Mouse (Mus musculus) ES-E14 (cell line): Measurements from ENCODE around the gene Tmem232. TPM values are rescaled to one million over a fixed set of nuclear protein-coding genes. Genes with fewer than 3 reads are reported as not detected.
"Not testable (repeated sequence)": the region's sequence is repeated elsewhere in the genome, so short reads cannot be mapped to it uniquely, and the experiment has no call there.

Source experiments
- DNase-seq: peaks from one replicate; pipeline ENCODE4 v3.0.0-alpha.2; 2013; ENCODE audit warnings: low read depth, low spot score
- H3K27ac ChIP-seq: 2 replicates; pipeline ENCODE4 v1.5.1; 2012; ENCODE audit warnings: low read depth, mild to moderate bottlenecking, low read length, moderate library complexity, mixed read lengths; ENCODE audit not compliant: poor library complexity, insufficient read depth, severe bottlenecking
- H3K36me3 ChIP-seq: 2 replicates; pipeline ENCODE4 v1.6.1; 2012; ENCODE audit warnings: mild to moderate bottlenecking, low read length, moderate library complexity, mixed read lengths; ENCODE audit not compliant: control insufficient read depth, poor library complexity, insufficient read depth, severe bottlenecking
- H3K4me1 ChIP-seq, 2 experiments: fragments of 150-350 bp in 1 of 2; sonication (generic) in 1 of 2; 2 replicates each; pipeline ENCODE4 v1.6.1; 2012; ENCODE audit warnings: low read length in 2 of 2, mild to moderate bottlenecking in 1 of 2, mixed read lengths in 1 of 2; ENCODE audit not compliant: control insufficient read depth in 2 of 2, insufficient read depth in 2 of 2, poor library complexity in 1 of 2
- H3K4me3 ChIP-seq, 2 experiments: fragments of 150-350 bp in 1 of 2; sonication (generic) in 1 of 2; 2 replicates each; pipeline ENCODE4 v1.5.1; 2012; ENCODE audit warnings: low read length in 2 of 2, low read depth in 1 of 2, mild to moderate bottlenecking in 1 of 2, mixed read lengths in 1 of 2; ENCODE audit not compliant: insufficient read depth in 1 of 2, poor library complexity in 1 of 2, severe bottlenecking in 1 of 2
- H3K9ac ChIP-seq: 2 replicates; pipeline ENCODE4 v1.6.1; 2012; ENCODE audit warnings: low read depth, mild to moderate bottlenecking, low read length, mixed read lengths; ENCODE audit not compliant: poor library complexity, insufficient read depth, severe bottlenecking
- H3K9me3 ChIP-seq: fragments of 150-350 bp; sonication (generic); 2 replicates; pipeline ENCODE4 v1.6.1; 2012; ENCODE audit warnings: low read depth, mild to moderate bottlenecking, low read length; ENCODE audit not compliant: control insufficient read depth, insufficient read depth
- CHD2 ChIP-seq: IDR thresholded peaks from 2 replicates; pipeline ENCODE4 v1.6.1; 2014; ENCODE audit warnings: mild to moderate bottlenecking, low read depth, low read length, inconsistent platforms
- HCFC1 ChIP-seq: IDR thresholded peaks from 2 replicates; pipeline ENCODE4 v1.6.1; 2012; ENCODE audit warnings: low read length, inconsistent platforms, borderline replicate concordance; ENCODE audit not compliant: insufficient read depth
- MAFK ChIP-seq: IDR thresholded peaks from 2 replicates; pipeline ENCODE4 v1.6.1; 2014; ENCODE audit warnings: mild to moderate bottlenecking, low read depth, low read length, inconsistent platforms; ENCODE audit not compliant: insufficient read depth
- ZC3H11A ChIP-seq: IDR thresholded peaks from 2 replicates; pipeline ENCODE4 v1.6.1; 2012; ENCODE audit warnings: low read depth, mild to moderate bottlenecking, inconsistent platforms, low read length, borderline replicate concordance
- ZNF384 ChIP-seq: IDR thresholded peaks from 2 replicates; pipeline ENCODE4 v1.6.1; 2012; ENCODE audit warnings: low read depth, low read length, inconsistent platforms
- in situ Hi-C, 2 experiments: fragments of 600-800 bp; cut with MboI; formaldehyde crosslinking; loops; one replicate each; pipeline ENCODE4 v1.15.1; 2025; ENCODE audit warnings: low sequenced_read_pairs in 2 of 2, inconsistent platforms in 1 of 2; ENCODE audit not compliant: unreplicated experiment in 2 of 2
- total RNA-seq: library from RNA; depleted of rRNA; stranded (reverse); fragments of 300-350 nt; gene quantifications from 2 replicates; pipeline ENCODE4 v1.2.3, GENCODE M21; 2012

Gene Tmem232
- total RNA-seq, 1 experiment: 0.09 TPM

DNA sequence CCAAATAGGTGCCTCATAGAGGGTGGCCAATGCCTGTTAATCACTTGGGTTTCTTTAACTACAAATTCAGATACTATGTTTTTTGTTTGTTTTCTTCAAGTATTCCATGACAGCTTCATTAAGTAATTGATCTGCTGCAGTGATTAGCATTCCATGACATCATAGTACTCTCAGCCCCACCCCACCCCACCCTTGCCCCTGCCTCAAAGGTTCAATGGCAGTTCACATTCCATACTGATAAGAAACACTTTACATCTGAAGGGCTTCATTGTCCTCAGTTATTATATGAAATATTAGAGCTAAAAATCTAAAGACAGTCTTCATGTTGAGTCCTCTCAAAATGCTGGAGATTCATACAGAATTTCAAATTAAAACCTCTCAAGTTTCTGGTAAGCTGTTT, 89.8 kb downstream of the Tmem232 start:
- H3K36me3 ChIP-seq: no peaks in the 10 kb centered on the region
- H3K9ac ChIP-seq: no peak overlapping the region
- DNase-seq: no peak
- H3K4me1 ChIP-seq: no peaks in the 10 kb centered on the region
- H3K27ac ChIP-seq: no peak overlapping the region
- in situ Hi-C loops: no loop called here
- no peak for TF ChIP-seq ZNF384
- TF ChIP-seq CHD2: no peak
- TF ChIP-seq HCFC1: no peak
- no peak for TF ChIP-seq MAFK
- TF ChIP-seq ZC3H11A: no peak
- no peak overlapping the region for H3K4me3 ChIP-seq
- no peaks in the 10 kb centered on the region for H3K9me3 ChIP-seq

DNA sequence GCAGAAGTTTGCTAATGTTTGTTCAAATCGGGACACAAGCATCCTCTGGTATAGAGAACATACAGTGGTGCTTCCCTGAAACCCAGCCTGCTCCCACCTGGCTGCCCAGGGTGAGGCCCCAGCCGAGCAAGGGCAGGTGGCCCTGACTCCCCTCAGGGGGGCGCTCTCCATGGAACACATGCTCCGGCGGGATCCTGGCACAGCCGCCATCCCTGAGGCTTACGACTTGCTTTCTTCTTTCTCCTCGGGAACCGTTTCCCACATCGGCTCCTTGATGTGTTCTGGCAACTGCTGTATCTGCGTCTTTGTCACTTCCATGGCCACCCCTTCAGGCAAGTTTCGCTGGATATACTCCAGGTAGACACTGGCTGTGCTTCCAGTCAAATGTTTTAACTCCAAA, 102.7 kb downstream of the Tmem232 start:
- in situ Hi-C loops: not testable (repeated sequence)

GRCm38 (mm10) chr17:65419124-65419523, 121.5 kb downstream of the Tmem232 start:
- Histone ChIP-seq H3K36me3 (no peaks in the 10 kb centered on the region), H3K9me3 (no peaks in the 10 kb centered on the region), H3K4me1 (no peaks in the 10 kb centered on the region), H3K9ac (no peak overlapping the region), H3K4me3 (no peak overlapping the region), H3K27ac (no peak overlapping the region)
- no peak for TF ChIP-seq HCFC1
- no peak for TF ChIP-seq ZC3H11A
- TF ChIP-seq MAFK: no peak
- TF ChIP-seq ZNF384: no peak
- TF ChIP-seq CHD2: no peak
- DNase-seq: no peak
- in situ Hi-C loops: no loop called here

More for the DNA sequence above, 102.7 kb downstream of the Tmem232 start:
- H3K4me3 ChIP-seq, H3K9ac ChIP-seq, H3K9me3 ChIP-seq, H3K27ac ChIP-seq, H3K36me3 ChIP-seq, H3K4me1 ChIP-seq: not testable (repeated sequence)
- peak; percentile 19 for DNase-seq

DNA sequence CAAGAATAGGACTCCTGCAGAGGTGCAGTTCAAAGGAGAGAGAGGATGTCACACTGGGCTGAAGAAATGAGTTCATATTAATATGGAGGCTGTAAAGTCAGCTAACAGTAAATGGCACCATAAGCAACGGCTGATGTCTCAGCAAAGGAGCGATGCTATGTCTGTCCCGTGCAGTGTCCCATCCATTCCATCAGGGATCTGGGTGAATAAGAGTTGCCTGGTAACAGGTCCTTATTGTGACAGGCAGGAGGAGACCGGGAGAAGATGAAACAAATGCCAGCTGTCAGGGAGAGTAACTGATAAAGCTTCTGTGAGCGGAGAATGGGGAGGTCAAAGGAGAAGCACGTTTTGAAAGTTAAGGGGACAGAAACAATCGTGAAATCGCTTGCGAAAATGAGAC, 135.3 kb downstream of the Tmem232 start:
- H3K4me1 ChIP-seq: no peaks in the 10 kb centered on the region
- DNase-seq: no peak
- H3K4me3 ChIP-seq: no peak overlapping the region
- no peak overlapping the region for H3K9ac ChIP-seq
- TF ChIP-seq MAFK (no peak), HCFC1 (no peak), ZC3H11A (no peak)
- in situ Hi-C loops: no loop called here
- no peaks in the 10 kb centered on the region for H3K9me3 ChIP-seq
- H3K27ac ChIP-seq: no peak overlapping the region
- no peaks in the 10 kb centered on the region for H3K36me3 ChIP-seq

DNA sequence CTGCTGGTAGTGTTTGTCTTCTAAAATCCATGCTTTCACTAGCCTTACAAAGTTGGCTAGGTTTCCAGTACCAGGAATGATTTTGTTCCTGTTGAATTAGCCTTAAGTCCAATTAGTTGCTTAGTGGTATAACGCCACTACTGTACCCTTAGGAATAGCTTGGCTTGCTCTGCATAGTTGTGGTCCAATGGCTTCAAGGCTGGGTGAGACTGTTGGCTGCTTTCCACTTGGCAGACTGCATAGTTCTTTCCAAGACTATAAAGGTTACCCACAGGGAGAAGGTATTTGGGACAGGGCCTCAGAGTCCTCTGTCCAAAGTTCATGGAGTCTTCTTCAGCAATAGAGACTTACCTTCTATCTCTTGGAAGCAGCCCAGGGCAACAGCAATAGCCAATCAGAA, 139.7 kb downstream of the Tmem232 start:
- no peaks in the 10 kb centered on the region for H3K4me1 ChIP-seq
- no peaks in the 10 kb centered on the region for H3K36me3 ChIP-seq
- H3K9ac ChIP-seq: no peak overlapping the region
- DNase-seq: no peak
- no peak overlapping the region for H3K27ac ChIP-seq
- in situ Hi-C loops: no loop called here
- H3K9me3 ChIP-seq: no peaks in the 10 kb centered on the region
- no peak for TF ChIP-seq ZNF384
- no peak for TF ChIP-seq MAFK
- no peak for TF ChIP-seq CHD2
- TF ChIP-seq ZC3H11A: no peak
- no peak for TF ChIP-seq HCFC1
- no peak overlapping the region for H3K4me3 ChIP-seq
